Mouse (Mus musculus) Patski (cell line): ENCODE results near the gene Bcl2a1b. TPM values are rescaled to one million over a fixed set of nuclear protein-coding genes. Genes with fewer than 3 reads are reported as not detected.
"Not testable (repeated sequence)": the region's sequence is repeated elsewhere in the genome, so short reads cannot be mapped to it uniquely, and the experiment has no call there.

Experiments
- ATAC-seq: fragments of 100-300 bp; one replicate; pipeline ENCODE4 v1.8.0; 2021
- CTCF ChIA-PET: fragments of 350-600 bp; sonication (Branson Sonifier 250); formaldehyde crosslinking; loops from one replicate; lab custom pipeline; 2022; ENCODE audit warnings: inconsistent platforms; lab: Charles Lee
- POLR2A ChIA-PET: fragments of 350-600 bp; sonication (Branson Sonifier 250); formaldehyde crosslinking; loops from one replicate; lab custom pipeline; 2022; ENCODE audit warnings: antibody characterized with exemption, inconsistent platforms; lab: Charles Lee
- DNase-seq: peaks from one replicate; pipeline ENCODE4 v3.0.0-alpha.2; 2011; ENCODE audit warnings: low read depth, low spot score
- H3K27me3 ChIP-seq: fragments of 371-371 bp; one replicate; pipeline ENCODE4 v1.5.1; 2021
- CTCF ChIP-seq: fragments of 100-300 bp; IDR thresholded peaks from one replicate; pipeline ENCODE4 v1.5.1; 2021
- in situ Hi-C: fragments of 300-500 bp; cut with MboI; formaldehyde crosslinking; loops from 3 replicates; pipeline ENCODE4 v1.11.1; 2018; ENCODE audit warnings: low pct_unique_long_range_greater_than_20kb, mixed read lengths
- polyA plus RNA-seq: library from polyadenylated mRNA; unstranded; gene quantifications from one replicate; pipeline ENCODE4 v1.2.3, GENCODE M21; 2021

Bcl2a1b gene
- not detected for polyA plus RNA-seq

DNA sequence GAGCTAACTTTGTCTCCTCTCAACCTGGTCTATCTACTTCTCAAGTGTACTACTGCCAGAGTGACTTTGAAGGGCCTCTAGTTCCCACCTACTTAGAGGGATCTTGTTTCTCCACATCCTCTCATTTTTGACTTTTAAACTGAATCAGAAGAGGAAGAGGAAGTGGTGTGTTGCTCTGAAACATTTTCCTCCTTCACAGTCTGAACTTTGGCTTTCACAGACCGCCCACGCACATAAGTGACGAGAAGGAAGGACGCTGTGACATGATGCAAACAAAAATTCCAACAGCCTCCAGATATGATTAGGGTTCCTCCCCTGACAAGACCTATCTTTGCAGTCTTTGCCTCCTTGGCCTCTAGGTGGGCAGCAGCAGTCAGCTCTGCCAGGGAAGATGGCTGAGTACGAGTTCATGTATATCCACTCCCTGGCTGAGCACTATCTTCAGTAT lies at the start of gene Bcl2a1b, which contains the start of gene Gm29094:
Gene Bcl2a1b (plus strand): TSS at position 241 of the 448 bp plus-strand sequence.
Gene Gm29094 (plus strand): TSS at position 411 of the 448 bp plus-strand sequence.
- CTCF ChIA-PET, ATAC-seq, DNase-seq, in situ Hi-C loops, H3K27me3 ChIP-seq, POLR2A ChIA-PET: not testable (repeated sequence)

DNA sequence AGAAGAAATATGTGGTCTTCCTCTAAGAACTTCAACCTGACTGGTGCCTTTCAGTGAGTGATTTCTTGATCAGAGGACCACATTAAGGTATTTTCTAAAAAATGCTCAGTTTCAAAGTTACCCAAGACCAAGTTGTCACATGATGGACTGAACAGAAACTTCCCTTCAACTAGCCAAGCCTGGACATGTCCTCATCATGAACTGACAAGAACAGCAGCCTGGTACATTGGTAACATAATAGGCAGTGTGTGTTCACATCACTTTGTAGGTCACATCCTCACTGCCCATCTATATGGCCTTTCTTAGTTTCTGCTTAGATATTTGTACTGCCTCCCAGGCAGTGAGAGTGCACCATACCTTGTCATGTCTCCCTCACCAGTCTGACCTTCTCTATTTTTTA lies 26.5 kb upstream of the Bcl2a1b start:
- POLR2A ChIA-PET, in situ Hi-C loops, ATAC-seq, H3K27me3 ChIP-seq, DNase-seq, CTCF ChIA-PET: not testable (repeated sequence)

DNA sequence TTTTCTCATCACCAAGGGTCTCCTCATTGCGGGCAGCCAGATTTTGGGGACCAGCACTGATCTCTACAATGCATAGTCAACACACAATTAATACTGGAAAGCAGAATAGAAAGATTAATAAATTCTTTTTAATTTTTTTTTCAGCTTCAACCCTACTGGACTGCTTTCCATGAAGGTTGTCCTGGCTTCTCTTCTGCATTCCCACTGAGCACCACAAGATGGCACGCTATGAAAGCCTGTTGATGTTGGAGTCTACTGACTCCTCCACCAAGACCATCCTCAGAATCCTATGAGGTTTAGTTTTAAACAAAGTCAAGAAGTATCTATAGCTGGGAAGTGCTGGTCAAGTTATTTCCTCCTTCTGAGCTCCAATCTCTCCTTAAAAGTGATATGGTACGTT lies 20.2 kb upstream of the Bcl2a1b start:
- in situ Hi-C loops, POLR2A ChIA-PET, H3K27me3 ChIP-seq, CTCF ChIA-PET: not testable (repeated sequence)
- ATAC-seq: peak; percentile 97
- DNase-seq: peak; percentile 0
- TF ChIP-seq CTCF: peak; percentile 77

DNA sequence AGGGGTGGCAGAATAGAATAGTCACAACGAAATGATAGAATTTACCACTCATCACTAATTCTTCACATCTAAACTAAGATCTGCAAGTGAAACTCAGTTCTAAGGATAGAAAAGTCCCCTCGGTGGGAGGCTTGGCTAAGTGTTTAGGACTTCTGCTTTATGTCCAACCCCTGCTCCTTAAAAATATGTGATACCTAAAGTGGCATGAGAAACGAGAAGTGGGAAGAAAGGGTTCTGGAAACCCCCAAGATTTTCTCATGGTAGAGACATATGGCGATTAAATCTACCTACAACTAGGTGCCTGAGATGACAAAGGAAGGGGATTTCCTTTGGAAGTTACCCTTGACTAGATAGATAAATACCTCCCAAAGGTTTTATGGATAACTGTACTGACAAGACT lies 19.5 kb upstream of the Bcl2a1b start:
- CTCF ChIA-PET, DNase-seq, POLR2A ChIA-PET, H3K27me3 ChIP-seq, in situ Hi-C loops, ATAC-seq: not testable (repeated sequence)

DNA sequence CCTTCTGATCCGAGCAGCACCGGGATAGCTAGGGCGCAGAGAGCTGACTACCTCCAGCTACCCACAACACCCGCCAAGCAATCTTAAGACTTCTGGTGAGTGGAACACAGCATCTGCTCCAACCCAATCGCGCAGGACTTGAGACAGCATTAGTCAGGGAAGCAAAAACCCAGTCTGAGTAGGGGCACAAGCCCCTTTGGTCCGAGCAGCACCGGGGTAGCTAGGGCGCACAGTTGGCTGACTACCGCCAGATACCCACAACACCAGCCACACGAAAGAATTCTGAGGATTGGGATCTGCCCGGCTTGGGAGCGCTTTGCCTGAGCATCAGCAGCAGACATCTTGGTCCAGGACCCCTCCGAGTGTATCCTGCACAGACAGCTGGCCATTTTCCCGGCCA lies 12.0 kb upstream of the Bcl2a1b start:
- H3K27me3 ChIP-seq, DNase-seq, CTCF ChIA-PET, in situ Hi-C loops, POLR2A ChIA-PET, ATAC-seq: not testable (repeated sequence)

DNA sequence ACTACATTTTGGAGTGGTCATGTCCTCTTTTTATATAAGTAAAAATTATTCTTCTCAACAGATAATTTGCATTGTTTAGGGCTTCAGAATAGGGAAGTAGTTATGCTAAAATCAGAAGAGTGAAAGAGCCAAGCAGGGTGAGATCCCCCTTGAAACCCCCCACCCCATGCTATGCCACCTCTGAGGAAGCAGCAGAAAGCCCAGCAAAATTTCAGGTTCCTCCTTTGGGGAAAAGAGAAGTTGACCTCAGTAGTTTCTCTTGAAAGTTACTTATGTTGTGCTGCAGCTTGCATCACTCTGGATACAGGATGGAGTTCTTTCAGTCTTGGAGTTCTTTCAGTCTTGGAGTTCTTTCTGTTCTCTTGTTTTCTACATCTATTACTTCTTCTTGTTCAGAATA lies 3.5 kb upstream of the Bcl2a1b start:
- CTCF ChIA-PET, DNase-seq, ATAC-seq, H3K27me3 ChIP-seq, in situ Hi-C loops, POLR2A ChIA-PET: not testable (repeated sequence)

DNA sequence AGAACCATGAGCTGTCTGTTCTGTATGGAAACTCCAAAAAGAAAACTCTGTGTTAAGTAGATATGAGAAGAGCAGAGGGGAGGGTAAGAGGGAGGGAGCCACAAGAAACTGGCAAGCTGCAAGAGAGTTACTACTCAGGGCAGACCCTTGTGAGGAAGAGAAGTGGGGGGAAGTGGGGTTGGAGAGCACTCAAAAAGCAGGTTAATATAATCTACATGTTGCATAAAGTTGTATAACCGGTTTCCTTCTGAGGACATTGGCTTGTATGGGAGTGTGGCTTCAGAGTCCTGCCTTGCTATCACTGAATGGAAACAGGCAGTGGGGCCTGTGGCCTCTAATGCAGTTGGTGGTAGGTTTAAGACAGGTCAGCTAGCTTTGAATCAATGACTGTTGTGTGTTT lies 1.5 kb upstream of the Bcl2a1b start:
- in situ Hi-C loops: not testable (repeated sequence)

DNA sequence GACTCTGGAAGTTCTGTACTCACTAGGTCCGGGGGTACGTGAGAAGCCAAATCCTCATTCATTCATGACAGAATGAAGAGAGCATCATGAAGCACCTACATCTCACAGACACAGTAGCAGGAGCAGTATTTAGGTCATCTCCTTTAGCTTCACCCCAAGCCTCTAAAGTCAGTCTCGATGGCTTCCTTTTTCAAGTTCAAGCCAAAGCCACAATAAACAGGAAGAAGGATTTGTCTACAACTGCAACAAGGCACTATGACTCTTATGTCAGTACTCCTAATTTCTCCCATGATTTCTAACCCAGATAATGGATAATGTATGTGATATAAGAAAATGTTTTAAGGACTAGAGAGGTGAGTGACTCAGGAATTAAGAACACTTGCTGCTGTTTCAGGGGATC lies 660 bp upstream of the Bcl2a1b start:
- in situ Hi-C loops, ATAC-seq, H3K27me3 ChIP-seq, CTCF ChIA-PET, POLR2A ChIA-PET, DNase-seq: not testable (repeated sequence)

More for the DNA sequence above, 1.5 kb upstream of the Bcl2a1b start:
- CTCF ChIA-PET, H3K27me3 ChIP-seq, ATAC-seq, DNase-seq, POLR2A ChIA-PET: not testable (repeated sequence)

DNA sequence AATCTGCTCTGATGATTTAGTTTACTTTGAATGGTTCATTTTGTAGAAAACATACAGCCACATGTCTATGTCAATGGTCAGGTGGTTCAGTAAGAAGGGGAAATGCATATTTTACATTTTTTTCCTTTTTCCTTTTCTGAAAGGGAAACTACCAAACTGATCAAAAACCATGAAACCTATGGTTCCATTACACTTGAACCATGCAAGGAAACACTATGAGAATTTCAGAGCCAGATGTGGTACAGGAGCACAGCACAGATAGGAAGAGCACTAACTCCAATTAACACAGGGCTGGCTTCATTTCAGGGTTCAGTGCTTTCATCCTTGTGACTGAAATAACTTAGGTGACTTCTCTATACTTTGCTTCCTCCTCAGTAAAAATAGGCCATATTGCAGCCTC lies 3.2 kb downstream of the Bcl2a1b start:
- DNase-seq, CTCF ChIA-PET, ATAC-seq, in situ Hi-C loops, H3K27me3 ChIP-seq, POLR2A ChIA-PET: not testable (repeated sequence)

DNA sequence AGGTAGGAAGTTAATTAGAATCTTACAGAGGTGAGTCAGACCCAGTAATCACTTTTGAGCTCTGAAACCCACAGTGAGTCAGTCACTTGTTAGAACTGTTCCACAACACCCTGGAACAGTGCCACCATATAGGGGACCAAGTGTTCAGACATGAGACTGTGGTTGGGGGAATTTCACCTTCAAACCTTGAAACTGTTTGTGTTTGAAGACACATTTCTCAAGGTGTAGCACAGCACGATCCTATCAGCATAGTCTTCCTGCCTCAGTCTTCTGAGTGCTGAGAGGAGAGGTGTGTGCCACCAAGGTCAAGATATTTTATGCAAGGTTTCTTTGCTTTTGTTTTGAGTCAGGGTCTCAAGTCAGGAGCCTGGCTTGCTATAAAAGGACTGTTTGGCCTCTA lies 9.9 kb downstream of the Bcl2a1b start:
- DNase-seq, POLR2A ChIA-PET, CTCF ChIA-PET, H3K27me3 ChIP-seq, ATAC-seq, in situ Hi-C loops: not testable (repeated sequence)

DNA sequence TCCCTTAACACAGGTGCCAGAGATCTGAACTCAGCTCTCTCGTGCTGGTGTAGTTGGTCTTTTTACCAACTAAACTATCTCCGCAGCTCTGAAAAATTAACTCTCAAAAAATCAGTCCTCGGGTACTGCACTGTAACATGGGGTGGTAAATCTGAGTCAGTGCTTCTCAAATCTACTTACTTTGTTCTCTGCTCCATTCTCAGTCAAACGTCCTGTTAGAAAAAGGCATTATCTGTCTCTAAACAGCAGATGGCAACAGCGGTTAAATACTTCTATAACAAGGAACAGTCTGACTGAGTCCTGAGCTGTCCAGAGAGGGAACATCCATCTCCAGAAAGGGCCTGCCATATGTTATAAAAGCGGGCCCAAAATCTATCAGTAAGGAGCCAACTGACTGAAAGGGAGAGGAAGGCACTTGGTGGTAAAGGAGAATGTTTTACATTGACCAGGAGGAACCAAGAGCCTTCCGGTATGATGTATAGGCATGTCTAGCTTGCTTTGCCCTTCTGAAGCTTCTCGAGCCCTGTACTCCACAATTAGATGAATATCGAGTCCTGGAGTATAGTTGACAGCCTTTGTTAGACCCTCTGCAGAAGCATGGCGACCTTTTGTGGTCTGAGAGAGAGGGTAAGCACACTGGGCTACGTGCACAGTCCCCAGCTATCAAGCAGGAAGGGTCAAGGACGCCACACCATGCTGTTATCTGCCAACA lies 11.5 kb downstream of the Bcl2a1b start, which contains the start of gene Mthfs:
Gene Mthfs (plus strand): TSS at position 324 of the 712 bp plus-strand sequence.
- DNase-seq, H3K27me3 ChIP-seq, POLR2A ChIA-PET, in situ Hi-C loops, CTCF ChIA-PET: not testable (repeated sequence)
- TF ChIP-seq CTCF: peak; percentile 21
- peak; percentile 33 for ATAC-seq

DNA sequence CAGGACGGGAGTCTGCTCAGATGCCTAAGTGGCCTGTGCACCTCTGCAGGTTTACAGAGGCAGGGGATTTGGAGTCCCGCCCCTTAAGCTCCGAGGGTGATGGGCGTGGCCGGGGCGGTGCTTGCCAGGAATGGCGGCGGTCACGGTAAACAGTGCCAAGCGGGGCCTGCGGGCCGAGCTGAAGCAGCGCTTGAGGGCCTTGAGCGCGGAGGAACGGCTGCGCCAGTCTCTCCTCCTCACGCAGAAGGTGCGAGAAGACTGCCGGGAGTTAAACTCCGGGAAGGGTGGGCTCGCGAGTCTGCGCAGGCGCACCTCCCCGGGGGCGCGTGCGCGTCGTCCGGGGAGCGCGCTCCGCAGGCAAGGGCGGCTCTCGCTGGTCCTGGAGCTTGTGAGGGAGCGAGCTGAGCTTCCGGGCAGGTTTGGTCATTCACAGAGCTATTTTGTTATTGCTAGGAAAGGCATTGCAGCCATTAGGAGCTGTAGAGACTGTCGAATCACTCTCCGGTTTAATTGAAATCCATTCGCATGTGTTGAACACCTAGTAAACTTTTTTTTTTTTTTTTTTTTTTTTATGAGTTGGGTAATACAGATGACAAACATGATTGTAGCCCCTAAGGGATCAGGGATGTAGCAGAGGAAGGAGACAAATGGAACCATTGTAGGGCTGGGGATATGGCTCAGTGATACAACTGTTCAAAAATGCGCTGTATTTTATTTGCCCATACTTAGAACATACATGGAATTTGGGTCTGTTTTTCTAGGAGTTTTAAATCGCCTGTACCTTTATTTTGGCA lies 12.3 kb downstream of the Bcl2a1b start:
- in situ Hi-C loops, POLR2A ChIA-PET, CTCF ChIA-PET, H3K27me3 ChIP-seq, DNase-seq: not testable (repeated sequence)
- peak; percentile 97 for ATAC-seq
